Mouse (Mus musculus) heart, adult 11 months (tissue): Measurements from ENCODE around the gene Wrnip1.
"Not testable (repeated sequence)": the region's sequence is repeated elsewhere in the genome, so short reads cannot be mapped to it uniquely, and the experiment has no call there.

Source experiments
- DNase-seq: peaks from one replicate; pipeline ENCODE4 v3.0.0; 2022

Gene Wrnip1

GRCm38 (mm10) chr13:32853073-32853472, 51.2 kb downstream of the Wrnip1 start:
- DNase-seq, result no peak

- peak; percentile 76 for DNase-seq
Observed at GRCm38 (mm10) chr13:32860821-32861220, 59.0 kb downstream of the Wrnip1 start.

- no peak for DNase-seq
Observed at GRCm38 (mm10) chr13:32863456-32863855, 61.6 kb downstream of the Wrnip1 start.

- not testable (repeated sequence) for DNase-seq
Observed at GRCm38 (mm10) chr13:32864529-32864928, 62.7 kb downstream of the Wrnip1 start.

- no peak for DNase-seq
Observed at GRCm38 (mm10) chr13:32865591-32865990, 63.8 kb downstream of the Wrnip1 start.

- peak; percentile 91 for DNase-seq
Observed at GRCm38 (mm10) chr13:32866484-32866883, 64.6 kb downstream of the Wrnip1 start.

- DNase-seq, result no peak
Observed at GRCm38 (mm10) chr13:32867030-32867429, 65.2 kb downstream of the Wrnip1 start.

- DNase-seq, result not testable (repeated sequence)
Observed at GRCm38 (mm10) chr13:32868233-32868632, 66.4 kb downstream of the Wrnip1 start.

GRCm38 (mm10) chr13:32868843-32869242, 67.0 kb downstream of the Wrnip1 start:
- DNase-seq, result no peak
